Mouse (Mus musculus) limb, embryonic 12.5 days (tissue): ENCODE data around the gene Eya2. TPM values are rescaled to one million over a fixed set of nuclear protein-coding genes. Genes with fewer than 3 reads are reported as not detected.

Experiments
- ATAC-seq: fragments of 200-750 bp; cut with Nextera tagmentation; 2 replicates; pipeline ENCODE4 v1.8.0; 2017; ENCODE audit warnings: low read depth, moderate TSS enrichment; ENCODE audit not compliant: insufficient number of reproducible peaks, insufficient read depth, low FRiP score, low TSS enrichment
- H3K27ac ChIP-seq: fragments of 300-500 bp; sonication (generic); 2 replicates; pipeline ENCODE4 v1.5.1; 2016; ENCODE audit warnings: mild to moderate bottlenecking, moderate library complexity
- H3K27me3 ChIP-seq: fragments of 300-500 bp; sonication (generic); 2 replicates; pipeline ENCODE4 v1.6.1; 2016; ENCODE audit warnings: mild to moderate bottlenecking, moderate library complexity
- H3K36me3 ChIP-seq: fragments of 300-500 bp; sonication (generic); 2 replicates; pipeline ENCODE4 v1.6.1; 2016; ENCODE audit warnings: mild to moderate bottlenecking, moderate library complexity
- H3K4me1 ChIP-seq: fragments of 300-500 bp; sonication (generic); replicated peaks from 2 replicates; pipeline ENCODE4 v1.6.1; 2016
- H3K4me2 ChIP-seq: fragments of 300-500 bp; sonication (generic); 2 replicates; pipeline ENCODE4 v1.6.1; 2016; ENCODE audit warnings: mild to moderate bottlenecking, moderate library complexity
- H3K4me3 ChIP-seq: fragments of 300-500 bp; sonication (generic); replicated peaks from 2 replicates; pipeline ENCODE4 v1.5.1; 2016; ENCODE audit warnings: mild to moderate bottlenecking
- H3K9ac ChIP-seq: fragments of 300-500 bp; sonication (generic); replicated peaks from 2 replicates; pipeline ENCODE4 v1.6.1; 2016; ENCODE audit warnings: mild to moderate bottlenecking, moderate library complexity
- H3K9me3 ChIP-seq: fragments of 300-500 bp; sonication (generic); 2 replicates; pipeline ENCODE4 v1.6.1; 2016; ENCODE audit warnings: mild to moderate bottlenecking, moderate library complexity
- WGBS: fragments of 180-500 bp; shearing (Covaris S2); methylation state at CpG from one replicate; pipeline ENCODE4 v1.1.7; 2016; 5-methylcytosine and 5-hydroxymethylcytosine counted together
- polyA plus RNA-seq: library from polyadenylated mRNA; unstranded; fragments of >200 nt; fragmentation: Nextera tagmentation; extraction: Ambion mirVana; gene quantifications from 2 replicates; pipeline ENCODE4 v1.2.1, GENCODE M21; 2016

The Eya2 gene
- polyA plus RNA-seq, 1 experiment from 2014 or later, result 9.7 TPM

DNA sequence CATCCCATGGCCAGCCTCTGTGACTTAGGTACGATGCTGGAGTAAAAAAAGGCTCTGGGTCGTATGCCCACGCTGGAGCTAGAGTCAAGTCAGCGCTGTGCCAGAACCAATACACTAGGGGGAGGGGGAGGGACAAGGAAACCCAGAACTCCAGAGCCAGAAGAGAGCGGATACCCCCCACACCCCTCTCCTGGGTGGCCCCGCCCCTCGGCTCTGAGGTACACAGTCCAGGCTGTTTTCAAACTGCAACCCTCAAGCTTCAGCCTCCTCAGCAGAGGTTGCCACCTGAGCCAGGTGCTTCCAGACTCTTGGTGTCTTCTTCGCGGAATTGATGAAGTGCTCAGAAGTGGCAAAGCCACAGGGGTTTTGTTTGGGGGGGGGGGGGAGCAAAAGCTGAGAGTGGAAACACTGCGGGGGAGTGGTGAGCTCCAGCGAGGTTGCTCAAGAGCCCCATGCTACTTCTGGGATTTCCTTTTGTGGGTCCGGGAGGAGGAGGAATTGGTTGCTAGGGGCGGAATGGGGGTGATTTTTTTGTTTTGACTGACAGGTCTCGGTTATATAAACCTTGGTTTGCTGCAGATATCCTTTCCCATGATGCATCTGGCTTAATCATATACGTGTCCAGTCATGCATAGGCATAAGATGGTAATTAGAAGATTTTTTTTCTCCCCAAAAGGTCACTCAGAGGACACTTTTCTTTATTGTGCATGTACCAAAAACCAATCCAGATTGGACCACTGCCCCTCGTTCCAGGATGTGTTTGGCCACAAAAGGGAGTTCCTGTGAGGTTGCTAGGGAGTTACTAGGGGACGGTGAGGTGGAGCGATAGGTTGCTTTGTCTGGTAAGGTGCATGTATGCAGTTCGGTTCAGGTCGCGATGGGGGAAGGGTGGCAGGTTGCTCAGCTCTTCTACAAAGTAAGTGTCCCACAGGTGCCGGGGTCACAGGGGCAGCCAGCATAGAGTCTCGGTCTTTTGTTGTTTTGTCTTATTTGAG, 122.6 kb downstream of the Eya2 start:
- H3K36me3 ChIP-seq, result no peaks in the 10 kb centered on the region
- peaks cover 5% of the 10 kb centered on the region; the same call in 1 of the 2 replicates for H3K9me3 ChIP-seq
- no peak for ATAC-seq
- no peak overlapping the region for H3K4me2 ChIP-seq
- no peaks in the 10 kb centered on the region for H3K4me1 ChIP-seq
- no peak overlapping the region for H3K4me3 ChIP-seq
- no peak overlapping the region for H3K27ac ChIP-seq
- 73% methylated on average over 23 of the region's 23 CpGs for WGBS
- H3K27me3 ChIP-seq, result peaks cover 12% of the 10 kb centered on the region; the same call in 1 of the 2 replicates
- no peak overlapping the region for H3K9ac ChIP-seq

DNA sequence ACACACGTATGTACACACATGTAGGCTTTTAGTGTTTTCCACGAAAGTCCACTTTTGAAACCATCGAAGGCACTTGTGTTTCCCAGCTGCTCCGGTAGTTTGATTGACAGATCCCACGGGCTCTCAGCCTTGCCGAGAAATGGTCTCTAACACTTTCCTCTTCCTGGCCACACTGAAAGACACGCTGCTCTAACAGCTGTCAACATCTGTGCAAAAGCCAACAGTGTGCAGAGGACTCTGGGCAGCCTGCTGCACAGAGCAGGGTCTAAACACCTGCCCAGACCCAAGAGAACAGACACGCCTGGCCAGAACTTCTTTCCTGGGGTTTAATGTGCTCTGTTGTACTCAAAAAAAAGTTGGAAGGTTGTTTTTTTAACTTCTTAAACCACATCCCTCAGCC, 124.5 kb downstream of the Eya2 start:
- H3K27ac ChIP-seq, result no peak overlapping the region
- no peak overlapping the region for H3K4me3 ChIP-seq
- no peak overlapping the region for H3K4me2 ChIP-seq
- ATAC-seq, result no peak
- peaks cover 5% of the 10 kb centered on the region; the same call in 1 of the 2 replicates for H3K9me3 ChIP-seq
- 67% methylated on average over 8 of the region's 8 CpGs for WGBS
- H3K27me3 ChIP-seq, result peaks cover 5% of the 10 kb centered on the region
- H3K36me3 ChIP-seq, result no peaks in the 10 kb centered on the region
- no peaks in the 10 kb centered on the region for H3K4me1 ChIP-seq
- H3K9ac ChIP-seq, result no peak overlapping the region

- Histone ChIP-seq H3K4me3 (no peak overlapping the region), H3K4me1 (peaks cover 5% of the 10 kb centered on the region; the same call in 1 of the 2 replicates), H3K4me2 (no peak overlapping the region), H3K27me3 (peaks cover 16% of the 10 kb centered on the region), H3K36me3 (no peaks in the 10 kb centered on the region), H3K9me3 (peaks cover under 1% of the 10 kb centered on the region; the same call in 1 of the 2 replicates), H3K9ac (no peak overlapping the region), H3K27ac (no peak overlapping the region)
- 86% methylated on average over 5 of the region's 5 CpGs for WGBS
- no peak for ATAC-seq
These were observed 127.1 kb downstream of the Eya2 start for GRCm38 (mm10) chr2:165721941-165722340.

DNA sequence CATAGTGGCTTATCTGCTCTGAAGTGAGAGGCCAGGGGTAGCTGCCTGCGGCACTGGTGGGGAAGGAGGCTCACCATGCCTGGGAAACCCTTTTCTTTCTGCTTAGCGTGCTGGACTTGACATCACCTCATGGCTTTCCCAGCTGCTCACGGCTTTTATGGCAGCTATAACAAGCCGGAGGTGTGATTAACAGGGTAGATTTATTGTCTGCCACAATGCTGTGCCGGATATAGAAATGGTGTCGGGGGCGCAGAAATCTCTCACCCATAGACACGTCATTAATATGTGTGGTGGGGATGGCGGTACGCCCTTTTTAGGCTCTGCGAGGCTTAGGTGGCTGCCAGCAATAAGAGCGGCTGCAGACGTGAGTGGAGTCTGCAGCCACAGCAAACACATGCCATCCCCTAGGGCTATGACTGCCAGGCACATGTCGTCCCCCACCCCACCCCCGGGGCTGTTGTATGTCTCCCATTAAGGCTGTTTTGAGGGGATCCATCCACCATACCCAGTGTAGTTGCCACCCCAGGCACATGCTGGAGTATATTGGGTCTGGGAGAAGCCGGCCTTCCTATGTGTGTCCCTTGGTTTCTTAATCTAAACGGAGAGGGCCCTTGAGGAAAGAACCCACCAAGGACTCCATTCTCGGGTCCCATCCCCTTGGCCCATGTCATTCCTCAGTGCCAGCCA, 137.9 kb downstream of the Eya2 start:
- peak; percentile 75 for ATAC-seq
- Histone ChIP-seq H3K4me3 (no peak overlapping the region), H3K9ac (no peak overlapping the region), H3K4me2 (peak overlapping the region; percentile 28), H3K27ac (peak overlapping the region; percentile 54; the same call in 1 of the 2 replicates), H3K36me3 (no peaks in the 10 kb centered on the region), H3K9me3 (peaks cover 10% of the 10 kb centered on the region; the same call in 1 of the 2 replicates), H3K4me1 (peaks cover 33% of the 10 kb centered on the region), H3K27me3 (peaks cover 43% of the 10 kb centered on the region)
- WGBS, result 23% methylated on average over 18 of the region's 18 CpGs

GRCm38 (mm10) chr2:165733701-165734100, 138.9 kb downstream of the Eya2 start:
- Histone ChIP-seq H3K9me3 (peaks cover 6% of the 10 kb centered on the region; the same call in 1 of the 2 replicates), H3K4me1 (peaks cover 31% of the 10 kb centered on the region), H3K4me2 (no peak overlapping the region), H3K36me3 (no peaks in the 10 kb centered on the region), H3K9ac (no peak overlapping the region), H3K4me3 (no peak overlapping the region), H3K27ac (0 out of 2 replicates have a peak overlapping the region, but pooled peaks have one; percentile 50), H3K27me3 (peaks cover 38% of the 10 kb centered on the region)
- no peak for ATAC-seq
- WGBS, result 71% methylated on average over 8 of the region's 8 CpGs

- H3K9ac ChIP-seq, result no peak overlapping the region
- WGBS, result 46% methylated on average over 2 of the region's 2 CpGs
- peaks cover 6% of the 10 kb centered on the region; the same call in 1 of the 2 replicates for H3K9me3 ChIP-seq
- H3K4me2 ChIP-seq, result no peak overlapping the region
- peaks cover 40% of the 10 kb centered on the region for H3K4me1 ChIP-seq
- H3K4me3 ChIP-seq, result no peak overlapping the region
- peaks cover 18% of the 10 kb centered on the region; the same call in 1 of the 2 replicates for H3K27me3 ChIP-seq
- no peak for ATAC-seq
- no peak overlapping the region for H3K27ac ChIP-seq
- no peaks in the 10 kb centered on the region for H3K36me3 ChIP-seq
These were observed 141.5 kb downstream of the Eya2 start for GRCm38 (mm10) chr2:165736297-165736696.

DNA sequence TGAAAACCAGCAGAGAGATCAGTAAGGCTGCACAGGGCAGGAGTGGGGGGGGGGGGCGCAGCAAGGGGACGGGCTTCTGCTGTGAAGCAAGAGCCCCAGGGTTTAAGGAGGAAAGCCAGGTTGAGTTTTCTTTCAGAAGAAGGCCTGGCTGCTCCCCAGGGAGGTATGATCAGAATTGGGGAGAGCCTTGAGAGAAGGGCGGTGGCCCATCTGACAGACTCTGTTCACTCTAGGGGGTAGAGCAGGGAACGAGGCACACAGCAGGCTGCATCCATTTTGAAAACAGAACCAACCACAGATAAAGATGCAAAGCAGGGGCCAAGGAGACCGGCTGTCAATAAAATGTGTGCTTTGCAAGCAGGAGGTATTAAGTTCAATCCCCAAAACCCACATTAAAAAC, 145.5 kb downstream of the Eya2 start:
- H3K27ac ChIP-seq, result peak overlapping the region; percentile 66
- H3K27me3 ChIP-seq, result 0 out of 2 replicates have a peak, but pooled peaks cover 18% of the 10 kb centered on the region
- WGBS, result 15% methylated on average over 4 of the region's 5 CpGs
- peaks cover 23% of the 10 kb centered on the region for H3K4me1 ChIP-seq
- no peak overlapping the region for H3K4me3 ChIP-seq
- H3K9me3 ChIP-seq, result no peaks in the 10 kb centered on the region
- H3K9ac ChIP-seq, result no peak overlapping the region
- no peak for ATAC-seq
- no peak overlapping the region for H3K4me2 ChIP-seq
- no peaks in the 10 kb centered on the region for H3K36me3 ChIP-seq

GRCm38 (mm10) chr2:165740982-165741381, 146.2 kb downstream of the Eya2 start:
- H3K4me2 ChIP-seq, result no peak overlapping the region
- peaks cover 23% of the 10 kb centered on the region for H3K4me1 ChIP-seq
- no peaks in the 10 kb centered on the region for H3K36me3 ChIP-seq
- H3K9me3 ChIP-seq, result no peaks in the 10 kb centered on the region
- peak; percentile 63 for ATAC-seq
- no peak overlapping the region for H3K4me3 ChIP-seq
- 2% methylated on average over 9 of the region's 9 CpGs for WGBS
- 0 out of 2 replicates have a peak overlapping the region, but pooled peaks have one; percentile 0 for H3K27ac ChIP-seq
- no peak overlapping the region for H3K9ac ChIP-seq
- peaks cover 22% of the 10 kb centered on the region; the same call in 1 of the 2 replicates for H3K27me3 ChIP-seq

- Histone ChIP-seq H3K36me3 (no peaks in the 10 kb centered on the region), H3K27ac (peak overlapping the region; percentile 20; the same call in 1 of the 2 replicates), H3K4me3 (no peak overlapping the region), H3K4me1 (peaks cover 19% of the 10 kb centered on the region), H3K27me3 (peaks cover 27% of the 10 kb centered on the region; the same call in 1 of the 2 replicates), H3K9me3 (no peaks in the 10 kb centered on the region), H3K9ac (no peak overlapping the region), H3K4me2 (0 out of 2 replicates have a peak overlapping the region, but pooled peaks have one; percentile 6)
- 13% methylated on average over 11 of the region's 11 CpGs for WGBS
- no peak for ATAC-seq
These were observed 146.8 kb downstream of the Eya2 start for GRCm38 (mm10) chr2:165741526-165742050.

- H3K4me2 ChIP-seq, result no peak overlapping the region
- H3K9ac ChIP-seq, result no peak overlapping the region
- no peaks in the 10 kb centered on the region for H3K9me3 ChIP-seq
- 29% methylated on average over 21 of the region's 21 CpGs for WGBS
- peaks cover 31% of the 10 kb centered on the region; the same call in 1 of the 2 replicates for H3K27me3 ChIP-seq
- no peak for ATAC-seq
- peaks cover 19% of the 10 kb centered on the region for H3K4me1 ChIP-seq
- H3K4me3 ChIP-seq, result no peak overlapping the region
- 0 out of 2 replicates have a peak overlapping the region, but pooled peaks have one; percentile 20 for H3K27ac ChIP-seq
- H3K36me3 ChIP-seq, result no peaks in the 10 kb centered on the region
These were observed 147.5 kb downstream of the Eya2 start for GRCm38 (mm10) chr2:165742210-165742786.
